Mouse (Mus musculus) embryonic fibroblast, embryonic 13.5 days (primary cell): ENCODE measurements around the gene Hvcn1. TPM values are rescaled to one million over a fixed set of nuclear protein-coding genes. Genes with fewer than 3 reads are reported as not detected.

ENCODE experiments used
- H3K27ac ChIP-seq: 2 replicates; pipeline ENCODE4 v1.5.1; 2012; ENCODE audit warnings: low read length, control low read depth, inconsistent platforms; ENCODE audit not compliant: insufficient read depth
- H3K4me1 ChIP-seq: 2 replicates; pipeline ENCODE4 v1.6.1; 2011; ENCODE audit warnings: low read length; ENCODE audit not compliant: control insufficient read depth, insufficient read depth
- H3K4me3 ChIP-seq: 2 replicates; pipeline ENCODE4 v1.5.1; 2011; ENCODE audit warnings: mild to moderate bottlenecking, control low read depth, low read length; ENCODE audit not compliant: insufficient read depth
- CTCF ChIP-seq: IDR thresholded peaks from 2 replicates; pipeline ENCODE4 v1.5.1; 2011; ENCODE audit warnings: mild to moderate bottlenecking, control low read depth, low read length, moderate library complexity, borderline replicate concordance; ENCODE audit not compliant: insufficient read depth
- POLR2A ChIP-seq: IDR thresholded peaks from 2 replicates; pipeline ENCODE4 v1.6.1; 2011; ENCODE audit warnings: low read depth, mild to moderate bottlenecking, control low read depth, low read length, moderate library complexity
- polyA plus RNA-seq: library from polyadenylated mRNA; stranded (reverse); fragments of >200 nt; gene quantifications from 2 replicates; pipeline ENCODE4 v1.2.4, GENCODE M21; 2011; ENCODE audit warnings: low read depth; ENCODE audit not compliant: missing spikeins, insufficient read length

Hvcn1 gene
- polyA plus RNA-seq, 1 experiment = 3.1 TPM

DNA sequence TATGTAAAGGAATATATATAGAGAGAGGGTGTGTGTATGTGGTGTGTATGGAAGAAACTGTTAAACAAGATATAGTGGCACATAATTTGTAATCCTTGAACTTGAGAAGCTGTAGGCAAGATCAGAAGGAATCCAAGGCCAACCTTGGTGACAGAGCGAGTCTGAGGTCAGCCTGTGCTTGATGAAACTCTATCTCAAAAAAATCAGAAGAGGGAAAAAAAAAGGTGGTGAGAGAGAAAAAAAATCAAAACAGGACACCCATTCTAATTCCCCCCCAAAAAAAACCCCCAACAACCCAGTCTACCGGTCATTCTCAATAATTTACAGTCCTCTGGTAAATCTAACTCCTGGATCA, 77.2 kb downstream of the Hvcn1 start:
- no peak for TF ChIP-seq CTCF
- TF ChIP-seq POLR2A = no peak
- Histone ChIP-seq H3K27ac (no peak overlapping the region), H3K4me1 (peaks cover 15% of the 10 kb centered on the region), H3K4me3 (no peak overlapping the region)

DNA sequence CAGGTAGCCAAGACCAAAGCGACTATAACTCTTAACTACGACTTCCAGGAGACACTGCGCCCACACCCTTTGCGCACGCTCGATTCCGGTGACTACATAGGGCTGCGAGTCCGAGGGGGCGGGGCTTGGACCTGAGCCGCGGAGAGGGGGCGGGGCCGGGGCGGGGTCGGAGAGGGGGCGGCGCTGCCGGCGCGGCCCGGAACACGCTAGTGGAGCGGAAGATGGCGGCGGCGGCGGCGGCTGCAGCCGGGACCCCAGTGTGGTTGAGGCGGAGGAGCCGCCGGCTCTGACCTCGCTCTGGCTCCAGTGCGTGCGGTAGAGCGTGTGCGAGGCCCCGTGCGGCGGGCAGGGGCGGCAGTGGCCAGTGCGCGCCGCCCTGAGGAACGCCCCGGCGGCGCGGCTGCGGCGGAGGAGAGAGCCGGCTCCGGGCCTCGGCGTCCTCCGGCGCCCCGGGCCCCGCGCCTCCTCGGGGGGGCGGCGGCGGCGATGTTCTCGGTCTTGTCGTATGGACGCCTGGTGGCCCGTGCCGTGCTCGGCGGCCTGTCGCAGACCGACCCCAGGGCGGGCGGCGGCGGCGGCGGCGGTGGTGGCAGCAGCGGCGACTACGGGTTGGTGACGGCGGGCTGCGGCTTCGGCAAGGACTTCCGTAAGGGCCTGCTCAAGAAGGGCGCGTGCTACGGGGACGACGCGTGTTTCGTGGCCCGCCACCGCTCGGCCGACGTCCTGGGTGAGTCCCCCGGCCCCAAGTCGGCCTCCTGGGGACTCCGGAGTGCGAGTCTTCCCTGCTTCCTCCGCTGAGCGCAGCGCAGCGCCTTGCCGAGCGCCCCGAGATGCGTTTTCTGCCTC, 77.8 kb downstream of the Hvcn1 start, which contains the start of gene Pptc7:
TSS of gene Pptc7 (plus strand) at position 183 of the 846 bp plus-strand sequence.
- H3K4me3 ChIP-seq = peak within 1 kb of the TSS; percentile 81
- no peak within 1 kb of the TSS for H3K27ac ChIP-seq
- no peak for TF ChIP-seq CTCF
- TF ChIP-seq POLR2A = peak; percentile 55
- peaks cover 15% of the 10 kb centered on the region for H3K4me1 ChIP-seq

DNA sequence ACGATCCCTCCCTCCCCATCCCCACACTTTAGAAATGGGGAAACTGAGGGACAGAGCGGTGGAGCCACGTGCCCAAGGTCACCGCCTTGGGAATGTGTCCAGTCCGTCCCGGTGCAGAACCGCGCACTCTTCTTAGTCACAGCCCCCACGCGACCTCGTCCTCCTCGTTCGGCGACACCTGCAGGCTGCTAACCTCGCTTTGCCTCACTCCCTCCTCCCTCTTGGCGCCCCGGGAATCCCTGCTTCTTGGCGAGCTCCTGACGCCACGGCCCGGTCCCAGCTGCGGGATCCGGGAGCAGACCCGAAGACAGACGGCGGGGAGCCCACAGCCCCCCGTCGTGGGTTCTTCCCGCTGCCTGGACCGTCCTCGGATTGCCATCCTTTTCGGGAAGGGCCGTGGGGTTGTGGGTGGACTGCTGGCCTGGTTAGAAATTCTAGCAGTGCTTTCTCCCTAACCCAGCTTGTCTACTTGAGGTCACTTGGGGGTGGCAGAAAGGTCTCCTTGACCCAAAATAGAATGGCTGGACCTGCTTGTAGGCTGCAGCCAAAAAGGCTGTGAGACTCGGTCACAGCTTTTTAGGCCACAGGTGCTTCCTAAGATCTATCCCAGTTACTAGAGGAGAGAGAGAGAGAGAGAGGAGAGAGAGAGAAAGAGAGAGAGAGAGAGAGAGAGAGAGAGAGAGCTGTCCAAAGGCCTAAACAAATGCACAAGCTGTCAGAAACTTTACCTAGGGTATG, 78.6 kb downstream of the Hvcn1 start:
- TF ChIP-seq POLR2A = no peak
- TF ChIP-seq CTCF = peak; percentile 43; the same call in 1 of the 2 replicates
- Histone ChIP-seq H3K4me3 (peak overlapping the region; percentile 81), H3K27ac (no peak overlapping the region), H3K4me1 (peaks cover 15% of the 10 kb centered on the region)

DNA sequence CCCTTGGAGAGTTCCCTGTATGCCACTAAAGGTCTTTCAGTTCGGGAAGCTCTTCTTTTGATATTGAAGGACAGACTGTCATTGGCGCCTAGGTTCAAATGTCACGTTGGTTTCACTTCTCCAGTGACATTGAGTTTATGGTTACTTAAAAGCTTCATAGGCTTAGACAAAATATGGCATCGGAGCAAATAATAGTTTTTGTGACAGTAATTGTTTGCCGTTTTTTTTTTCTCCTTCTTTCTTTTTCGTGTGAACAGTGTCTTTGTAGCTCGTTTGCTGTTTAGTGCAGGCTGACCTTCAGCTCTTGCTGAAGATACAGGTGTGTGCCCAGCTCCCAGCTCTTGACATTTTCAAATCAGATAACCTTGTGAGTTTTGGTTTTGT, 79.2 kb downstream of the Hvcn1 start:
- TF ChIP-seq CTCF (no peak), POLR2A (no peak)
- Histone ChIP-seq H3K4me3 (peak overlapping the region; percentile 81), H3K4me1 (peaks cover 15% of the 10 kb centered on the region; the same call in 1 of the 2 replicates), H3K27ac (no peak overlapping the region)

DNA sequence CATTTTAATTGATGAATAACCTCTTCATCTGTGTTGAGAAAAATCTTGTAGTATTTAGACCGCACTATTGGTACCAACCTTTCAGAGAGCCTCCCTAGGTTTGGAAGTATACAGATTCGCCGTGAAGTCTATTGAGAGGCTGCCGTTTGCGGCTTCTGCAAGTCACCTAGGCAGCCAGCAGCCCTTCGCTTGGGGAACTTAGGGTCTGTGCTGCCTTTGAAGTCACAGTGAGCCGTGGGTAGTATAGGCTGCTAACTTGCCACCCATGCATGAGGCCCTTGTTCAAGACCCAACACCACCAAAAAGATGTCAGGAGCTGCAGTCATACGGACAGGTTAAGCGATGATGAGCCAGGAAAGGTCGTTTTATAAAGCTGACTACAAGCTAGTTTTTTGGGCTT, 79.6 kb downstream of the Hvcn1 start:
- no peak for TF ChIP-seq CTCF
- TF ChIP-seq POLR2A = no peak
- peak overlapping the region; percentile 81 for H3K4me3 ChIP-seq
- H3K4me1 ChIP-seq = peaks cover 15% of the 10 kb centered on the region; the same call in 1 of the 2 replicates
- H3K27ac ChIP-seq = no peak overlapping the region

DNA sequence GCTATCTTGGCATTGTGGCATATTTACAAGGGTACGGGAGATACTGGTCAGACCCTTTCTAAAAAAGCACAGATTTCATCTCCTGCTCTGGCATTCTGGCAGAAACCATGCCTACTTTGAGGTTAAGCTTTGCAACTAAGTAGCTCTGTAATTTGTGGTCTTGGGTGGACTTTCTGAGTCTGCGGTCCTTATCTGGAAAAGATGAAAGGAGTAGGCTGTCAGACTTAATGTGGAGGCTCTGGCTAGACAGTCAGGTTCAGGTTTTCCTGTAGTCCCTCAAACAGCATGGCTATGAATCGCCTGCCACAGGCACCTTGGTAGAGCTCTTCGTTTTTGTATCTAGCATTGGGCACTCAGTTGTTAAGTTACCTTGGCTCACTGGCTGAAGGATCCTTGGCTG, 80.4 kb downstream of the Hvcn1 start:
- H3K4me1 ChIP-seq = peaks cover 13% of the 10 kb centered on the region; the same call in 1 of the 2 replicates
- no peak for TF ChIP-seq CTCF
- TF ChIP-seq POLR2A = no peak
- H3K27ac ChIP-seq = no peak overlapping the region
- no peak overlapping the region for H3K4me3 ChIP-seq

DNA sequence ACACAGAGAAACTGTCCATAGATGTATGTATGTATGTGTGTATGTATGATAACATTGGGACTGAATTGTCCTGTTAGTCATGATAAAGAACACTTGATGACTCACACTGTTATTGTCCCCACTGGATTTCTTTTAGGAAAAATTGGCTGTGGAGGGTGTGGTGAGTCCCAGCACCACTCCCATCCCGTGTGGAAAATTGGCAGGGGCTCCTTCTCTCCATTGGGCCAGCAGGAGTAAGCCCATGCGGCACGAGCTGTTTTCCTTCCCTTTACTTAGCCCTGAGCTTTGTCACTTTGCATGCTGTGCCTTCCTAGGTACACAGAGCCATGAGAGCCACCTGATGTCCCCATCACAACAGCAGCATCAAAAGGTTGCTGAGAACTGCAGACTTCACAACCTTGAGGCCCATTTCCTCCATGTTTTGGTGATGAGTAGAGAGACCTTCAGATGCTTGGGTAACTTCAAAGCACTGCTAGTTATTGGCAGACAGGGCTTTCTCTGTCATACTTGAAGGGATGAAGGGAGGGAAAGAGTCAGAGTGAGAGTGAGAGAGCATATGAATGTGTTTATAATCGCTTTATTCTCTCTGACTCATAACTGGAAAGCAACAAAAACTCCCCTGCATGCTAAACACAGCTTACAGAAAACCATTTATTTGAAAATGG, 81.7 kb downstream of the Hvcn1 start:
- peak overlapping the region; percentile 23; the same call in 1 of the 2 replicates for H3K27ac ChIP-seq
- no peak overlapping the region for H3K4me3 ChIP-seq
- no peak for TF ChIP-seq CTCF
- no peak for TF ChIP-seq POLR2A
- peaks cover 8% of the 10 kb centered on the region; the same call in 1 of the 2 replicates for H3K4me1 ChIP-seq

DNA sequence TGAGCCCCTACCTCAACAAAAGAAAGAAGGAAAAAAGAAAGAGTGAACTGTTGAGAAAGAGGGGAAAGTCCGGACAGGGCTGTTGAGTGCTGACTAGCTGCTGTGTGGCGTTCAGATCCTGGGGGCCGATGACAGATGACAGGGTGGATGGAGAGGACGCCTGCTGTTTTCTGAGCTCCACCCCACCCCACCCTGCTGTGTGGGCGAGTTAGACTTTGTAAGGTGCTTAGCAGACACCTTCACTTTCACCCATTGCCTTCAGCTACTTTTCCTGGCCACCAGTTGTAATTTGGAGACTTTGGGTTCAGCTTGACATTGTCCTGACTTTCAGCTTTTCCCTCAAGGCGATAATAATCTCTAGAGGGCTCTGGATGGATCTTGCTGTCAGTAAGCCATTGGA, 84.5 kb downstream of the Hvcn1 start:
- Histone ChIP-seq H3K4me1 (peaks cover 4% of the 10 kb centered on the region; the same call in 1 of the 2 replicates), H3K27ac (no peak overlapping the region), H3K4me3 (no peak overlapping the region)
- TF ChIP-seq POLR2A (no peak), CTCF (no peak)

Other genes with a start within 250 kb of the Hvcn1 start
- 1.0 TPM in 1 of 2 replicates, not detected in the other for gene Cux2, start 156.7 kb upstream of the Hvcn1 start, polyA plus RNA-seq
- 0.76 TPM in 1 of 2 replicates, not detected in the other for gene Myl2, start 105.9 kb upstream of the Hvcn1 start, polyA plus RNA-seq
- gene Ccdc63, start 66.0 kb upstream of the Hvcn1 start, polyA plus RNA-seq = not detected in 2 replicates
- gene Ppp1cc, start 48.5 kb upstream of the Hvcn1 start, polyA plus RNA-seq = 231 and 241 TPM in 2 replicates
- 12.2 and 13.4 TPM in 2 replicates for gene Tctn1, start 57.7 kb downstream of the Hvcn1 start, polyA plus RNA-seq
- 15.6 and 15.9 TPM in 2 replicates for gene Pptc7, start 77.6 kb downstream of the Hvcn1 start, polyA plus RNA-seq
- 4.0 and 4.4 TPM in 2 replicates for gene Rad9b, start 147.4 kb downstream of the Hvcn1 start, polyA plus RNA-seq
- 138 and 165 TPM in 2 replicates for gene Vps29, start 147.6 kb downstream of the Hvcn1 start, polyA plus RNA-seq
- 16.7 and 19.1 TPM in 2 replicates for gene Gpn3, start 165.1 kb downstream of the Hvcn1 start, polyA plus RNA-seq
- 50.6 and 57.2 TPM in 2 replicates for gene Fam216a, start 165.6 kb downstream of the Hvcn1 start, polyA plus RNA-seq
- gene Arpc3, start 185.1 kb downstream of the Hvcn1 start, polyA plus RNA-seq = 275 and 314 TPM in 2 replicates
- gene Anapc7, start 214.9 kb downstream of the Hvcn1 start, polyA plus RNA-seq = 31.9 and 35.5 TPM in 2 replicates